Mouse (Mus musculus): ENCODE results near the gene Gm45753.

Gene Gm45753

GRCm38 (mm10) chr8:45308366-45308765 lies at the start of gene Gm45753:
Gene Gm45753 (minus strand): TSS chr8:45308466.
- no peak for TF ChIP-seq GATA4 (IDR thresholded peaks at IDR 0.05; ENCODE audit: insufficient replicate concordance, low read length)

- no peak for TF ChIP-seq GATA4 (IDR thresholded peaks at IDR 0.05; ENCODE audit: insufficient replicate concordance, low read length)
Measured at GRCm38 (mm10) chr8:45355809-45356208, 47.5 kb upstream of the Gm45753 start.

- TF ChIP-seq GATA4 (IDR thresholded peaks at IDR 0.05; ENCODE audit: insufficient replicate concordance, low read length): no peak
Measured at GRCm38 (mm10) chr8:45345031-45345430, 36.8 kb upstream of the Gm45753 start.

- TF ChIP-seq GATA4 (IDR thresholded peaks at IDR 0.05; ENCODE audit: insufficient replicate concordance, low read length): no peak
Measured at GRCm38 (mm10) chr8:45344298-45344697, 36.0 kb upstream of the Gm45753 start.

GRCm38 (mm10) chr8:45341630-45342628 lies 33.7 kb upstream of the Gm45753 start:
- no peak for TF ChIP-seq GATA4 (IDR thresholded peaks at IDR 0.05; ENCODE audit: insufficient replicate concordance, low read length)

GRCm38 (mm10) chr8:45333493-45333892 lies 25.2 kb upstream of the Gm45753 start:
- TF ChIP-seq GATA4 (IDR thresholded peaks at IDR 0.05; ENCODE audit: insufficient replicate concordance, low read length): no peak

GRCm38 (mm10) chr8:45332685-45333409 lies 24.6 kb upstream of the Gm45753 start, which contains the start of gene Cyp4v3:
Gene Cyp4v3 (minus strand): TSS chr8:45333216.
- no peak for TF ChIP-seq GATA4 (IDR thresholded peaks at IDR 0.05; ENCODE audit: insufficient replicate concordance, low read length)

GRCm38 (mm10) chr8:45330856-45331255 lies 22.6 kb upstream of the Gm45753 start:
- no peak for TF ChIP-seq GATA4 (IDR thresholded peaks at IDR 0.05; ENCODE audit: insufficient replicate concordance, low read length)

- TF ChIP-seq GATA4 (IDR thresholded peaks at IDR 0.05; ENCODE audit: insufficient replicate concordance, low read length): no peak; the same call in 1 of the 2 replicates
Measured at GRCm38 (mm10) chr8:45329206-45329980, 21.1 kb upstream of the Gm45753 start.

- TF ChIP-seq GATA4 (IDR thresholded peaks at IDR 0.05; ENCODE audit: insufficient replicate concordance, low read length): no peak
Measured at GRCm38 (mm10) chr8:45324151-45324550, 15.9 kb upstream of the Gm45753 start.

GRCm38 (mm10) chr8:45321365-45321764 lies 13.1 kb upstream of the Gm45753 start:
- no peak for TF ChIP-seq GATA4 (IDR thresholded peaks at IDR 0.05; ENCODE audit: insufficient replicate concordance, low read length)

GRCm38 (mm10) chr8:45320930-45321329 lies 12.7 kb upstream of the Gm45753 start:
- TF ChIP-seq GATA4 (IDR thresholded peaks at IDR 0.05; ENCODE audit: insufficient replicate concordance, low read length): no peak

GRCm38 (mm10) chr8:45310967-45311366 lies 2.7 kb upstream of the Gm45753 start:
- TF ChIP-seq GATA4 (IDR thresholded peaks at IDR 0.05; ENCODE audit: insufficient replicate concordance, low read length): no peak

GRCm38 (mm10) chr8:45305479-45305878 lies 2.8 kb downstream of the Gm45753 start:
- TF ChIP-seq GATA4 (IDR thresholded peaks at IDR 0.05; ENCODE audit: insufficient replicate concordance, low read length): no peak

- no peak for TF ChIP-seq GATA4 (IDR thresholded peaks at IDR 0.05; ENCODE audit: insufficient replicate concordance, low read length)
Measured at GRCm38 (mm10) chr8:45304354-45304753, 3.9 kb downstream of the Gm45753 start.

Measured in liver, adult (tissue).